Mouse (Mus musculus): ENCODE results near the gene Brip1.

DNA sequence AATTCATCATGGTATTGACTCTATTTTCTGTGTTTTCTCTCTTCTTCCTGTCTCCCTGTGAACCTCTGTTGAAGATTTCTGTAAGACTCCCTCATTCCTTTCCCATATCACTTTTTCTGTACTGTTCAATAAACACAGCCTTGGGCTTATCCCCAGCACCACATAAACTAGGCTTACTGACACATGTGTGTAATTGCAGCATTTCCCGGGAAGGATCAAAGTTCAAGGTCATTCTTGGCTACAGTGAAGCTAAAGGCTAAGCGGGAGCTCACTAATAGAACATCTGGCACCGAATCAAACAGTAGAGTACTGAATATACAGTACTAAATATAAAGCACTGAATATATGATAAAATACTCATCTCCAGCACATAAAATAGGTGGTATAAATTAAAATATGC, 25.2 kb downstream of the Brip1 start:
- TF ChIP-seq EP300 (optimal IDR thresholded peaks at IDR 0.05) (no peak), CTCF (IDR thresholded peaks at IDR 0.05; ENCODE audit: low read depth) (no peak)

All from stomach, postnatal 0 days (tissue).